Mouse (Mus musculus) myocyte (in vitro differentiated cells): ENCODE measurements around the gene Ngp. TPM values are rescaled to one million over a fixed set of nuclear protein-coding genes. Genes with fewer than 3 reads are reported as not detected.
A peak's percentile ranks its signal among the peaks of the same experiment; 100 is the strongest.
"Not testable (repeated sequence)": the region's sequence is repeated elsewhere in the genome, so short reads cannot be mapped to it uniquely, and the experiment has no call there.

Source experiments
- H3K27me3 ChIP-seq: one replicate; pipeline ENCODE4 v1.6.1; 2011; ENCODE audit not compliant: control insufficient read depth, insufficient read depth, insufficient read length
- H3K36me3 ChIP-seq: one replicate; pipeline ENCODE4 v1.6.1; 2011; ENCODE audit not compliant: control insufficient read depth, insufficient read depth
- H3K4me2 ChIP-seq: one replicate; pipeline ENCODE4 v1.6.1; 2011; ENCODE audit warnings: low read depth, control low read depth
- H3K4me3 ChIP-seq: one replicate; pipeline ENCODE4 v1.5.1; 2011; ENCODE audit warnings: mild to moderate bottlenecking, control low read depth, moderate library complexity
- H3K79me2 ChIP-seq: one replicate; pipeline ENCODE4 v1.6.1; 2011; ENCODE audit not compliant: control insufficient read depth, insufficient read depth
- H3ac ChIP-seq: one replicate; pipeline ENCODE4 v1.6.1; 2011; ENCODE audit not compliant: control insufficient read depth, insufficient read length
- CEBPB ChIP-seq: IDR thresholded peaks from 2 replicates; pipeline ENCODE4 v1.6.1; 2011; ENCODE audit warnings: mild to moderate bottlenecking, moderate library complexity; ENCODE audit not compliant: poor library complexity, insufficient read depth, severe bottlenecking
- E2F4 ChIP-seq: IDR thresholded peaks from one replicate; pipeline ENCODE4 v1.6.1; 2011; ENCODE audit warnings: mild to moderate bottlenecking, control low read depth, moderate library complexity; ENCODE audit not compliant: insufficient read depth
- MAX ChIP-seq: IDR thresholded peaks from one replicate; pipeline ENCODE4 v1.6.1; 2011; ENCODE audit warnings: low read depth, mild to moderate bottlenecking, control low read depth
- MYOD1 ChIP-seq, 3 experiments: IDR thresholded peaks; one replicate each; pipeline ENCODE4 v1.6.1; 2011; ENCODE audit warnings: control low read depth in 2 of 3, low read depth in 2 of 3, mild to moderate bottlenecking in 2 of 3, moderate library complexity in 1 of 3; ENCODE audit not compliant: insufficient read length in 2 of 3, control insufficient read depth in 1 of 3
- MYOG ChIP-seq, 3 experiments: IDR thresholded peaks; one replicate each; pipeline ENCODE4 v1.6.1; 2011; ENCODE audit warnings: control low read depth in 2 of 3, low read depth in 2 of 3, mild to moderate bottlenecking in 2 of 3; ENCODE audit not compliant: insufficient read length in 2 of 3, control insufficient read depth in 1 of 3, insufficient read depth in 1 of 3
- POLR2A ChIP-seq: IDR thresholded peaks from one replicate; pipeline ENCODE4 v1.6.1; 2011; ENCODE audit warnings: low read depth, mild to moderate bottlenecking, control low read depth, moderate library complexity; ENCODE audit not compliant: insufficient read length
- POLR2AphosphoS2 ChIP-seq: IDR thresholded peaks from one replicate; pipeline ENCODE4 v1.6.1; 2011; ENCODE audit warnings: low read depth, control low read depth; ENCODE audit not compliant: insufficient read length
- REST ChIP-seq: IDR thresholded peaks from one replicate; pipeline ENCODE4 v1.6.1; 2011; ENCODE audit warnings: mild to moderate bottlenecking, control low read depth, moderate library complexity; ENCODE audit not compliant: insufficient read depth, insufficient read length
- SRF ChIP-seq: IDR thresholded peaks from one replicate; pipeline ENCODE4 v1.6.1; 2011; ENCODE audit warnings: low read depth; ENCODE audit not compliant: control insufficient read depth, insufficient read length
- TCF12 ChIP-seq: IDR thresholded peaks from one replicate; pipeline ENCODE4 v1.6.1; 2011; ENCODE audit warnings: mild to moderate bottlenecking, control low read depth; ENCODE audit not compliant: poor library complexity, insufficient read depth, severe bottlenecking
- TCF3 ChIP-seq: IDR thresholded peaks from one replicate; pipeline ENCODE4 v1.6.1; 2011; ENCODE audit warnings: low read depth, control low read depth; ENCODE audit not compliant: insufficient read length
- USF1 ChIP-seq: IDR thresholded peaks from one replicate; pipeline ENCODE4 v1.6.1; 2011; ENCODE audit warnings: low read depth, mild to moderate bottlenecking, control low read depth, moderate library complexity
- polyA plus RNA-seq: library from polyadenylated mRNA; unstranded; fragments of >200 nt; fragmentation: generic; extraction: Trizol; gene quantifications from one replicate; pipeline ENCODE4 v1.2.1, GENCODE M21; 2012; ENCODE audit warnings: missing spikeins

Ngp gene
- polyA plus RNA-seq, 1 experiment: not detected

GRCm38 (mm10) chr9:110393295-110393694 lies 26.3 kb upstream of the Ngp start:
- Histone ChIP-seq H3ac (no peak overlapping the region), H3K79me2 (peaks cover 22% of the 10 kb centered on the region), H3K4me2 (no peak overlapping the region), H3K4me3 (no peak overlapping the region), H3K36me3 (peaks cover 18% of the 10 kb centered on the region), H3K27me3 (no peaks in the 10 kb centered on the region)
- TF ChIP-seq POLR2AphosphoS2 (no peak), TCF12 (no peak)

- no peak for TF ChIP-seq REST
- TF ChIP-seq TCF3: no peak
- no peak for TF ChIP-seq TCF12
- TF ChIP-seq SRF: no peak
- TF ChIP-seq POLR2A: no peak
- no peak for TF ChIP-seq POLR2AphosphoS2
- no peak for TF ChIP-seq MYOG (IDR thresholded peaks at IDR 0.05; ENCODE audit: control insufficient read depth in 1 of 3, insufficient read depth in 1 of 3, insufficient read length in 2 of 3, low read depth in 2 of 3)
- no peak for TF ChIP-seq MAX
- no peak for TF ChIP-seq MYOD1 (IDR thresholded peaks at IDR 0.05; ENCODE audit: control insufficient read depth in 1 of 3, insufficient read length in 2 of 3, low read depth in 2 of 3)
- TF ChIP-seq USF1: no peak
- no peak for TF ChIP-seq CEBPB
- TF ChIP-seq E2F4: no peak
- H3K79me2 ChIP-seq: peaks cover 90% of the 10 kb centered on the region
- peaks cover 7% of the 10 kb centered on the region for H3K36me3 ChIP-seq
Observed at GRCm38 (mm10) chr9:110400650-110401049, 18.9 kb upstream of the Ngp start.

GRCm38 (mm10) chr9:110402731-110403130 lies 16.8 kb upstream of the Ngp start:
- no peak overlapping the region for H3K4me2 ChIP-seq
- H3K4me3 ChIP-seq: no peak overlapping the region
- H3K36me3 ChIP-seq: no peaks in the 10 kb centered on the region
- TF ChIP-seq POLR2AphosphoS2 (no peak), MYOG (IDR thresholded peaks at IDR 0.05; ENCODE audit: control insufficient read depth in 1 of 3, insufficient read depth in 1 of 3, insufficient read length in 2 of 3, low read depth in 2 of 3) (no peak), SRF (no peak)
- H3K79me2 ChIP-seq: peaks cover 99% of the 10 kb centered on the region
- H3ac ChIP-seq: no peak overlapping the region
- H3K27me3 ChIP-seq: no peaks in the 10 kb centered on the region

More at GRCm38 (mm10) chr9:110400650-110401049, 18.9 kb upstream of the Ngp start:
- Histone ChIP-seq H3K4me3 (no peak overlapping the region), H3ac (no peak overlapping the region), H3K27me3 (no peaks in the 10 kb centered on the region), H3K4me2 (no peak overlapping the region)

GRCm38 (mm10) chr9:110403240-110403639 lies 16.3 kb upstream of the Ngp start:
- not testable (repeated sequence) for H3K4me3 ChIP-seq, H3K36me3 ChIP-seq, H3ac ChIP-seq, H3K27me3 ChIP-seq, H3K4me2 ChIP-seq
- peaks cover 96% of the 10 kb centered on the region for H3K79me2 ChIP-seq

GRCm38 (mm10) chr9:110407311-110408098 lies 12.0 kb upstream of the Ngp start:
- H3K4me2 ChIP-seq: peak overlapping the region; percentile 91
- peak overlapping the region; percentile 98 for H3ac ChIP-seq
- H3K27me3 ChIP-seq: no peaks in the 10 kb centered on the region
- TF ChIP-seq CEBPB: no peak
- TF ChIP-seq TCF12: no peak
- TF ChIP-seq E2F4: no peak
- TF ChIP-seq SRF: no peak
- no peak for TF ChIP-seq POLR2A
- TF ChIP-seq MAX: no peak
- no peak for TF ChIP-seq REST
- no peak for TF ChIP-seq MYOG (IDR thresholded peaks at IDR 0.05; ENCODE audit: control insufficient read depth in 1 of 3, insufficient read depth in 1 of 3, insufficient read length in 2 of 3, low read depth in 2 of 3)
- TF ChIP-seq POLR2AphosphoS2: no peak
- TF ChIP-seq USF1: no peak
- TF ChIP-seq MYOD1 (IDR thresholded peaks at IDR 0.05; ENCODE audit: control insufficient read depth in 1 of 3, insufficient read length in 2 of 3, low read depth in 2 of 3): no peak
- TF ChIP-seq TCF3: no peak
- no peaks in the 10 kb centered on the region for H3K36me3 ChIP-seq
- H3K4me3 ChIP-seq: peak overlapping the region; percentile 97
- peaks cover 54% of the 10 kb centered on the region for H3K79me2 ChIP-seq
